In genomic region chr8:91338389-91339154, GRCm38 (mm10) we compare ENCODE assay signal across 29 mouse cellular contexts. TPM values are rescaled to one million over a fixed set of nuclear protein-coding genes. Genes with fewer than 3 reads are reported as not detected.
DNase-seq lines count a peak whose midpoint lies in the region; ATAC-seq and TF ChIP-seq lines count a peak whose summit lies in the region.
"Had no signal": no experiment of that assay in that cellular context is flagged by ENCODE, and none has a peak within 500 bp of the region (broad histone marks: within the 10 kb centered on the region; RNA-seq: fewer than 3 reads in every experiment).

No protein-coding gene starts in this region.

- H3K27ac ChIP-seq in layer of hippocampus, adult 2 months: peak overlapping the region; percentile 54; the same call in 1 of the 2 replicates
- H3K27ac ChIP-seq in liver, postnatal 0 days (ENCODE audit: low read depth): 0 out of 2 replicates have a peak overlapping the region, but pooled peaks have one; percentile 49
- H3K27ac ChIP-seq: embryonic facial prominence, embryonic 13.5 days; forebrain, embryonic 10.5 days; forebrain, embryonic 15.5 days; hindbrain, embryonic 14.5 days; limb, embryonic 12.5 days; stomach, postnatal 0 days had no signal

- intact Hi-C loops in left cerebral cortex, postnatal 25 days (cut with DNase I): no loop called here

- no peak for DNase-seq in frontal cortex, postnatal 25 days (ENCODE audit: low spot score in 2 of 2)
- peak in 1 of 2 experiments; percentile 49 for DNase-seq in layer of hippocampus, adult 2 months (ENCODE audit: low spot score in 2 of 2)
- DNase-seq in layer of hippocampus, postnatal 14 days (ENCODE audit: low spot score in 2 of 2): no peak
- no peak for DNase-seq in liver, postnatal 0 days
- no peak for DNase-seq in liver
- DNase-seq in left cerebral cortex, postnatal 25 days (ENCODE audit: low spot score in 2 of 2): peak; percentile 42 to 79
- no peak for DNase-seq in T-cell, adult 2 months (ENCODE audit: low spot score)
- DNase-seq: adrenal gland, postnatal 10 days; cerebellum, adult 11 months; cerebellum, adult 9-10 months; gastrocnemius, postnatal 14 days; kidney, adult 9 months; kidney, postnatal 10 days; lung, postnatal 36 days; thymus, adult 2 months; thymus, postnatal 36 days had no signal

- no peaks in the 10 kb centered on the region for H3K9me3 ChIP-seq in liver, postnatal 0 days (ENCODE audit: low read length)
- H3K9me3 ChIP-seq: forebrain, embryonic 15.5 days had no signal

- no peak overlapping the region for H3K9ac ChIP-seq in liver, postnatal 0 days (replicated peaks)
- H3K9ac ChIP-seq: embryonic facial prominence, embryonic 13.5 days; forebrain, embryonic 15.5 days; hindbrain, embryonic 14.5 days; limb, embryonic 12.5 days had no signal

- H3K36me3 ChIP-seq in liver, postnatal 0 days (replicated peaks; ENCODE audit: insufficient read depth, low read length): no peaks in the 10 kb centered on the region
- H3K36me3 ChIP-seq: forebrain, embryonic 15.5 days; limb, embryonic 12.5 days had no signal

- WGBS in liver, postnatal 0 days (ENCODE audit: insufficient replicate concordance): 77% methylated on average over 6 of the region's 6 CpGs

- no peak overlapping the region for H3K4me2 ChIP-seq in liver, postnatal 0 days (ENCODE audit: low read depth, low read length)
- H3K4me2 ChIP-seq: embryonic facial prominence, embryonic 13.5 days; forebrain, embryonic 15.5 days; heart, embryonic 11.5 days; hindbrain, embryonic 14.5 days; limb, embryonic 12.5 days; liver, embryonic 11.5 days; midbrain, embryonic 11.5 days had no signal

- no peaks in the 10 kb centered on the region for H3K27me3 ChIP-seq in liver, postnatal 0 days (ENCODE audit: insufficient read depth, low read length)
- H3K27me3 ChIP-seq: CH12.LX; embryonic facial prominence, embryonic 13.5 days; forebrain, embryonic 15.5 days; limb, embryonic 12.5 days had no signal

- H3K4me1 ChIP-seq in liver, postnatal 0 days (ENCODE audit: insufficient read depth): peaks cover 9% of the 10 kb centered on the region
- H3K4me1 ChIP-seq: forebrain, embryonic 15.5 days had no signal

- H3K4me3 ChIP-seq in layer of hippocampus, adult 2 months: no peak overlapping the region
- no peak overlapping the region for H3K4me3 ChIP-seq in liver, postnatal 0 days (ENCODE audit: low read depth, low read length)
- H3K4me3 ChIP-seq: embryonic facial prominence, embryonic 13.5 days; forebrain, embryonic 10.5 days; forebrain, embryonic 15.5 days; limb, embryonic 12.5 days had no signal

- no peak for TF ChIP-seq CTCF in layer of hippocampus, adult 2 months (conservative IDR thresholded peaks at IDR 0.05)
- no peak for TF ChIP-seq CTCF in liver, postnatal 0 days (IDR thresholded peaks at IDR 0.05; ENCODE audit: low read depth)

- peak; percentile 94 for ATAC-seq in frontal cortex, adult (ENCODE audit: low TSS enrichment)
- no peak for ATAC-seq in liver, postnatal 0 days
- ATAC-seq: forebrain, embryonic 15.5 days; intestine, postnatal 0 days; midbrain, embryonic 16.5 days had no signal

- TF ChIP-seq EP300 in liver, postnatal 0 days (IDR thresholded peaks at IDR 0.05; ENCODE audit: low read depth): no peak

RNA-seq across cellular contexts. Expression of gene Fto, which starts 25.2 kb away (rescaled TPM):
- total RNA-seq in layer of hippocampus, adult 2 months (2021): 100 to 1,000 TPM; 146 to 151 TPM
- total RNA-seq in layer of hippocampus, postnatal 14 days (2021): 100 to 1,000 TPM; 123 to 127 TPM
- 10.8 and 11.0 TPM in 2 replicates for polyA plus RNA-seq in liver, postnatal 0 days (2015; fragmentation: Nextera tagmentation; extraction: Ambion mirVana)
- 100 to 1,000 TPM; 143 TPM for total RNA-seq in left cerebral cortex, postnatal 25 days (2021)

RNA-seq across cellular contexts. Expression of gene Rpgrip1l, which starts 25.5 kb away (rescaled TPM):
- total RNA-seq in layer of hippocampus, adult 2 months (2021): 10 to 100 TPM; 21.6 to 25.4 TPM
- 10 to 100 TPM; 21.0 to 21.9 TPM for total RNA-seq in layer of hippocampus, postnatal 14 days (2021)
- polyA plus RNA-seq in liver, postnatal 0 days (2015; fragmentation: Nextera tagmentation; extraction: Ambion mirVana): 1.0 and 1.2 TPM in 2 replicates
- total RNA-seq in left cerebral cortex, postnatal 25 days (2021): 10 to 100 TPM; 26.0 to 28.5 TPM

Comparison
In these comparisons a context has a peak if more than half of its experiments do, and no peak if none do; other contexts are left out.
1. DNase-seq: peak in left cerebral cortex, postnatal 25 days (2 of 2); none in frontal cortex, postnatal 25 days (0 of 2), layer of hippocampus, postnatal 14 days (0 of 2), liver, postnatal 0 days (single experiment), liver (single experiment) and T-cell, adult 2 months (single experiment).